Mouse (Mus musculus): ENCODE measurements at regions not wholly inside any gene's neighbourhood (a gene's known extent, or its start where the extent isn't known, plus 50 kb on each side); places are given as distances from the start of the nearest gene placed in this dataset.

DNA sequence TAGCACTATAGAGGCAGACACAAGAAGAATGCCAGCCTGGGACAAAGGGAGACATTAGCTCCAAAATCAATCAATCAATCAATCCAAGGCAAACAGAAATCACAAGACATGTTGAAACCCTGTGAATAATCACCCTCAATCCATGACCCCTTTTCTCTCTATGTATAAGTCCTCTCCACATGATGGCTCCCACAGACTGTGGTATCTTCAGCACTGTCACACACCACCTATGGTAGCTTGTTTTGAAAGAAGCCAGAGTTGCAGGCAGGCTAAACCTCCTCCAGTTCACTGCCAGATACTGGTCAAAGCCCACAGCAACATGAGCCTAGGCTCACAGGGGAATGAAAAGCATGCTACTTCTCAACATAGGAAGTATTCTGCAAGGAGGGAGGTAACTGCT is 2475.7 kb upstream of the 5930422O12Rik start:
- no peak for DNase-seq

DNA sequence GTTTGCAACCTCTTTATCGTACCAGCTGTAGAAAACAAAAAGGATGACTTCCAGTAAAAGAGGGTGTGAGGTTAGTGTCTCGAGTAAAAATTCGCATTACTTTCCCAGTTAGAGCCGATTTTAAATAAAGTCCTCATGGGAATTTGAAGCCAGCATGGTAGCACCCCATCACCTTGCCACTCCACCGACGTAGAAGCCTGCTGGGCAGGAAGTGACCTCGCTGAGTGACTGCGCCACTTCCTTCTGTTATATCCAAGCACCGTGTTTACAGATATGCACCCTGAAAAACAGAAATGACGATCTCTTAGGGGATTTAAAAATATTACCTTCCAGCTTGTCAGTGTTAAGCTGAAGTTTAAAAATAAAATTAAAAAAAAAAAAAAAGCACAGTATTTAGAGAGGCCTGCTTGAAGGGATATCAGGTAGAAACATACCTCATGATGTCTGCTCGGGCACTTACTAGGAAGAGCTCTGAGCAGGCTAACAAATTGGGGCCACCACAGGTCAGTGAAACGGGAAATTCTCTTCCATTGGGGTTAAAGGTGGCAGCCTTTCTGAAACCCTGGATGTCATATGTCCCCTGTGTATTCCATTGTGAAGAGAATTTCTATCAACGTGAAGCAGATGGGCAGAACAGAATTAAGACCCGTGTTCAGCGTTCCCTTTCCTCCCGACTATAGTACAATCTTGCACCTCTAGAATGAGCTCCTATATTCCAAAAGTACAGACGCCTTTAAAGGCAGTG is 2468.9 kb upstream of the 5930422O12Rik start:
- DNase-seq = no peak

DNA sequence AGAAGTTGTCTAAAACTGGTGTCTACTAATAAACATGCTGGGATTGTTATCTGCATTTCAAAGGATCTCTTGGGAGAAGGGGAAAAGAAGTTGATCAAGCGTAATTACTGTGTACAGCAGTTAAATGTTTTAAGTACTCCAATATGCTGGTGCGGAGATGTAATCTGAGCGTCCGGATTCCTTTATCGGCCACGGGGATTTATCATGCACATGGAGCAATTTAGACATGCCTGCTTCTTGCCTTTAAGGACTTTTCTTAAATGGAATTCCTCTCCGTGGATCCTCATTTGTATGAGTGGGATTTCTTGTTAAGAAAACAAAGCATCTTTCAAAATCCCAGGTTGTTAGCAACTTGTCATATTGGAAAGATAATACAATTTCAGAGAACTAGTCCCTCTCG is 2468.0 kb upstream of the 5930422O12Rik start:
- no peak for DNase-seq

DNA sequence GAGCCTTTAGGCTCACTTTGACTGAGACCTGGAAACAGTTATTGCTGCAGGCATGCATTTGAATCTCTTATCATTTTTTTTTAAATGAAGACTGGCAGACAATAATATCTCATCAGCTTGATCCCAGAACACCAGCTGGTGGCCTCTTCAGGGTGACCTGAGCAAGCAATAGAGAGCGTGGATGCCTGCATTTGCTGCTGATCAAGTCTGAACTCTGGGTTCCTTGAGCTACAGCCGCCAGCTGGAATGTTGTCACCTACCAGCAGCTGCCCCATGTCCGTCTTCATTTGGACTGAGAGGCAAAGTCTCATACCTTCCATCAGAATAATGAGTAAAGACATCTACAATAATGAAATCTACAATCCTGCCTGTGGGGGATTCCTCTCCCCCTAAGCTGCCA is 2466.3 kb upstream of the 5930422O12Rik start:
- no peak for DNase-seq

DNA sequence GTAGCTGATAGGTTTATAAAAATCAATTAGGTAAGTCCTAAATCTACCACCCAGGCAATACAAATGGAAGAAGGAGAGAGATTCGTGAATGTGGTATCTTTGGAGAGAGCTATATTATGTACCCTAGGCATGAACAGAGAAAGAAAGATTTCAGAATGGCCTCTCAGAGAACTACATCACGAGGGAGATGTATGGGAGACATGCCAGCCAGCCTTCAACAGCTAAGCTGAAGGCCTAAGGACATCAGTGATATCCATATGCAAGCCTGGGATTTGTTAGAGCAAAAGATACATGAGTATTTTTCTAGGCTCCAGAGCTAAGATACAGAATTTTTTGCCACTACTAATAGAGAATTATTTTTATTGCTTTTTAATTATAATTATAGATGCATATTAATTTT is 2445.7 kb upstream of the 5930422O12Rik start:
- no peak for DNase-seq

DNA sequence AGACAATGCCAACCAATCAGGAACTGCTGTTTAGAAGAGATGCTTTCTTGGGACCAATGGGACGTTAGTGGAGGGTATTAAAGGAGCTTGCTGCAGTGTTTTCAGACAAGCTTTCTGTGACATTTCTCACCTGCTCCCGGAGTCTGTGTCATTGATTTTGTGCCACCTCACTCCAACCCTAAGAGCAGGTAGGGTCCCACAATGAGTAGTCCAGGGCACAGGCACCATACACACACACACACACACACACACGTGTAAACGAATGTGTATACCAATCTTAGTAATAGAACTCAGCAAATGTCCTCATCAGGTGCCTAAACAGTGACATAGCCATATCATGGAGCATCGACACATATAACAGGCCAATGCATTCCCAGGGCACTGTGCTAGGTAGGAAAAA is 2440.5 kb upstream of the 5930422O12Rik start:
- no peak for DNase-seq

DNA sequence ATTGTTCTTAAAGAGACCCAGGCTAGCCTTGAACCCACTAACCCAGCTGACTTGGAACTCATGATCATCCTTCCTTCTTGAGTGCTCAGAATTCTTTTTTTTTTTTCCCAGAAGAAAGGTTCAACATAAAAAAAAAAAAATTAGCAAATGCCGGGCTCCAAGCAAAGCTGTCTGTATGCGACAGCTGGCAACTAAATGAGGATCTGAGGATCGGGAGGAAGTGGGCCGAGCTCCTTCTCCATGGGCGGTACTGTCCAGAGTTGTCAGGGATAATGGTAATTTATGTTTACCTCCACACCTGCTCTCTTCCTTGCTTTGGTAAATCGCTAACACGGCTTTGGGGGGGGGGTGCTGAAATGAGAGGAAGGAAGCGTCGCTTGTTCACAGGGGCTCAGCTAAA is 2429.9 kb upstream of the 5930422O12Rik start:
- no peak for DNase-seq

DNA sequence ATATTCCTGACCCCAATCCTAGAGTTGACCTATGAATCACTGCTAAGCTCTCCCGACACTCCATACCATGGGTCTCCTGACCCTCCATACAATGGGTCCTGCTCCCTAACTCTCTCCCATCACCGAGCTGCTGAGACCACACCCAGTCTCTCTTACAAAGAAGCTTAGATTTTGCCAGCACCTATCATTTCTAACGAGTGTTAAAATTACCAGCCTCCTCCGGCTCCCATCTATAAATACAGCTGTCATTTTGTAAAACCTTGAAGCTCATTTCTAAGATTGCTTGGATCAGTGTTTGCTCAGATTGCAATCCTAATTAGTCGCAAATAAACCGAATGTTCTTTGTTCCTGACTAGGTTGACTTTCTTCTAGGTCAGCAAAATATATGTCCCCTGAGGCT is 2428.4 kb upstream of the 5930422O12Rik start:
- no peak for DNase-seq

DNA sequence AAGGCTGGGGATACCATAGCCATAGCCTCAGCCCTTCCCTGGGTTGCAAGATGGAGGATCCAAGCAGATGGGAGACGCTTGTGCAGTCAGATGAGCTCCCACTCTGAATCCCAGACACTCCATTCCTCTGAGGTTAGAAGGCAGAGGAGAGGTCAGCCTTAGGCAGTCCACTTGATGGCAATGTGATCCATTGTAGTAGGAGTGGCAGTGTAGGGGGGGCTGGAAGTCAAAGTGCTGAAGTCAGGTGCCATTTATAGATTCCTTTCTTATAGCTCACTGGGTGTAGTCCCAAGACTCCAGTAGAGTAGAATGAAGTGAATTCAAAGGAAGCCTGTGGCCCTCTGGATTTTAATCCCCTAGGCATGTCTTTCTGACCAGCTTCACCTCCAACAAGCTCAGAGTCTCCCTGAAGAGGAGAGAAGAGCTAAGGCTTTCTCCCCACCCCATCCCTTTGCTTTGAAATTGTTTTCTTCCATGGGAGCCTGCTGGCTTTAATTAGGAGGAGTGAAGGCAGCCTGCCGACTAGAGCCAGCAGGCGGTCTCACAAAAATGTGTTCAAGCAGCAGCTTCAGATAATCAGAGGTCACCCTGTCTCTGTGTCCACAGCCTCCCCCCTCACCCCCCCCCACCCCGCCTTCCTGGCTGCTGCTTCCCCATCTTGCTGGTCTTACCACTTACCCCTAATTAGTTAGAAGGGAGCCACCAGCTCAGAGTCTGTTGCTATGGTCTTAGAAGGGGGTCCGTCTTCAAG is 2426.4 kb upstream of the 5930422O12Rik start:
- no peak for DNase-seq

DNA sequence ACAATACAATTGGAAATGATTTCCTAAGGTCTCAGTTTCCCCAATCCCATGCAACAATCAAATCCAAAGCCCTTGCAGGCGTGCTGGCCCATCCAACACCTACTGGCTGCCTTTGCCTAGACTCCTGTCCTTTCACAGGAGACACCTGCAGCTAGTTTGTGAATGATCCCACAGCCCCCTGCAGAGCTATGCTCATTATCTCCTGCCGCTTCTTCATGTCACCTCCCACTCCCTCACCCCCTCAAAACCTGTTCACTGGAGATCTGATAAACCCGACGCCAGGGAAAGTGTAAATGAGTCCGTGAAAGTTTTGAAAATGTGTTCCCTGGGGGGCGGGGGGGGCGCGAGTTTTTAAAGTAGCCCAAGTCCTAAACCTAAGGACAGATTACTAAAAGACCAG is 2420.2 kb upstream of the 5930422O12Rik start:
- no peak for DNase-seq

DNA sequence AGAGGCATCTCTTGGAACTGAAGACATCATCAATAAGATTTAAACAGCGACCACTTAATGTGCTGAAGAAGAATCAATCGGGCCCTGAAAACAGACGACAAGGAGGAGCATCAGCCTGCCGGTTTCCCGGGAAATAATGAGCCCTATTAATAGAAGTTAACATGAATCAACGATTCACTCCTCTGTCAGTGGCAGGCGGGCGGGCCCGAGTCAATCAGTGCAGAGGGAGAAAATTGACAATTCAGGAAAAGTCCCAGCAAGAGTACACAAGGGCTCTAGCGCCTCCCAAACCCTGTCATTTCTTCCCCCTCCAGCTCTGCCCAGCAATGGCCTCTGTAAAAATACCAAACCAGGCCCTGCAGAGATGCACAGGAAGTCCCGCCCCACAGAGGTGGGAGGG is 2416.4 kb upstream of the 5930422O12Rik start:
- no peak for DNase-seq

DNA sequence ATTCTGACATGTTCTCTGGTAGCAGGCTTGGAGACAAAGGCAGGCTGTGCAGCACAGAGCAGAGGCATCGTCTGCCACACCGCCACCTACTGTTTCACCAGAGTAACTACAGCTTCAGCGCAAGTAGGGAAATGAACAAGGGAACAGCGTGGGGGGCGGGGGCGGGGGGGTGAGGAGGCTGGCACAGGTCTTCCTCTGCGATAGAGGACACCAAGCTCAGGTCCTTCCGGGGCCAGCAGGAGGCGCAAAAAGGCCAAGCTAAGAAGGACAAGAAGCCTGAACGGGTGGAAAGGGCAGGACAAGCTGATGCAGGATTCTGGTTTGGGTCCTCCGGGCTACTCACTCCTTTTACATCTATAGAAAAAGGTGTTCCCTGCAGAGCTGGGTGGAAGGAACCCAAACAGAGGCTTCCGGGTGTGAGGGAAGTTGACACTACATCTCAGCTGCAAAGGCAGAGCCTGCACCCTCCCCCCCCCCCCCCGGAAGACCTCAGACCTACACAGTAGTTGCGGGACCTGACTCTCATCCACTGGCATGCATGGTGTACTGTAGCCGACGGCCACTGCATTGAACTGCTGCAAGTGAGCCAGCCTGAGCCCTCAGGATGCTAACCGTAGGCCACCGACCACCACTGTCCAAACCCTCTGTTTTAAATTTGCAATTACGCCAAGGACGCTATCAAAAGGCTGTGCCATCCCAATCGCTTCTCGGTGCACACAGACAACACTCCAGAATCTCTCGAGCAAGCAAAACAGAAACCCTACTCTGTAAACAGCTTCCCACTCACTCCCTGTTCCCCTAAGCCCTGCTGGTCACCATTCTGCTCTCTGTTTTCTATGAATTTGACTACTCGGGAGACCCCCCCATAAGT is 2396.6 kb upstream of the 5930422O12Rik start:
- peak; percentile 77 for DNase-seq

DNA sequence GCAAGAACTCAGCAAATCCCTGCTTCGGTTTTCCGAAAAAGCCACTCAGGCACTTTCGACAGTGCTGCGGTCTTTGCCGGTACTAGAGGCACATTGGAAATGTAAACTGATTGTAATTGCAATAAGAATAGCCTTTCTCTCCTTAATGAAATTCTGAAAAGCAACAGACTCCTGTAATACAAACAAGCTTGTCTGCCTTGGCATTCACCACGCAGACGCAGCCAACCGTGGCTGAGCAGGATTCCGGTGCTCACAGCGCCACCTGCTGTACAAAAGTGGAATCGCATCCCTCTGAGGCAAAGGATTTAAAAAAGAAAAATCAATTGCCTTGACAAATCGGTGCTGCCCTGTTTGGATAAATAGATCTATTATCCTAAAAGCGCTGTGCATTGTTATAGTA is 2395.2 kb upstream of the 5930422O12Rik start:
- peak; percentile 92 for DNase-seq

DNA sequence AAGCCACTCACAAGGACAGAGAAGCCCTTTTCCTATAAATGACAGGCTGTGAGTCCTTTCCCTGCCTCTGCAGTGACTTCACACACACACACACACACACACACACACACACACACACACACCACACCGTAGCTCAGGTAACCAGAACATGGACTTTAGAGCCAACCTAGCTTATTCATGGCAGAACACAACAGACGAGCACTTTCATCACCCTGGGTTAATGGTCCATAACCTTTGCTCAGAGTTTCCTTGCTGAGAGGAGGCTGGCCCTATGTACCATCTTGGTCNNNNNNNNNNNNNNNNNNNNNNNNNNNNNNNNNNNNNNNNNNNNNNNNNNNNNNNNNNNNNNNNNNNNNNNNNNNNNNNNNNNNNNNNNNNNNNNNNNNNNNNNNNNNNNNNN is 2391.6 kb upstream of the 5930422O12Rik start:
- no peak for DNase-seq
